Mouse (Mus musculus): ENCODE results near the gene 4930563M21Rik.

DNA sequence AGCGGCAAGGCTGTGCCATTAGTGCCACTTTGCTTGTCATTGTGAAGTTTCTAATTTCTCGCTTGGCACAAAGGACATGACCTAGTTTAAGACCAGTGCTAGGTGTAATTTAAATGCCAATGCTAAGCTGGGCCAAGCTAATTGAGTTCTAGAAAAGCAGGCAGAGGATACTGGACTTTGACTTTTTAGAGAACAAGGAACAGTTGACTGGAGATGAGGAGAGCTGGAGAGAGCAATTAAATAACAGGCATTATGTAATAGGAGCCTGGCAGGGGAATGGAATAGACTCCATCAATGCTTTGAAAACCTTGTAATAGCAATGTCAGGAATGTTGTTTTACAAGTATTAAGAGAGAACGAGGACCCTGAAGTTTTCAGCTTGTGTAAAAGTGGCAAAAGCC is 43.4 kb upstream of the 4930563M21Rik start:
- no peak for TF ChIP-seq CTCF (IDR thresholded peaks at IDR 0.05; ENCODE audit: low read depth)
- TF ChIP-seq EP300 (IDR thresholded peaks at IDR 0.05; ENCODE audit: low read depth) = no peak

Measured in liver, embryonic 14.5 days (tissue).